Mouse (Mus musculus) erythroblast, embryonic 14.5 days (primary cell): ENCODE data around the gene Zcwpw1. TPM values are rescaled to one million over a fixed set of nuclear protein-coding genes. Genes with fewer than 3 reads are reported as not detected.

Source experiments
- H3K27me3 ChIP-seq: 2 replicates; pipeline ENCODE4 v1.6.1; 2012; ENCODE audit warnings: inconsistent platforms; ENCODE audit not compliant: control insufficient read depth
- H3K36me3 ChIP-seq: 2 replicates; pipeline ENCODE4 v1.6.1; 2012; ENCODE audit warnings: mild to moderate bottlenecking, inconsistent platforms; ENCODE audit not compliant: control insufficient read depth
- H3K4me1 ChIP-seq: 2 replicates; pipeline ENCODE4 v1.6.1; 2012; ENCODE audit warnings: inconsistent platforms; ENCODE audit not compliant: control insufficient read depth
- H3K4me3 ChIP-seq: replicated peaks from 2 replicates; pipeline ENCODE3; 2012; ENCODE audit warnings: moderate library complexity, mild to moderate bottlenecking, inconsistent platforms
- H3K9me3 ChIP-seq: 2 replicates; pipeline ENCODE4 v1.6.1; 2012; ENCODE audit warnings: low read length, inconsistent platforms, mixed read lengths; ENCODE audit not compliant: control insufficient read depth
- GATA1 ChIP-seq: IDR thresholded peaks from 2 replicates; pipeline ENCODE4 v1.6.1; 2012; ENCODE audit warnings: low read length, inconsistent platforms, mixed read lengths
- TAL1 ChIP-seq: IDR thresholded peaks from 3 replicates; pipeline ENCODE4 v1.6.1; 2012; ENCODE audit warnings: low read length, inconsistent platforms, mixed read lengths
- polyA plus RNA-seq: library from polyadenylated mRNA; stranded (reverse); fragments of >175 nt; gene quantifications from 2 replicates; pipeline ENCODE4 v1.2.3, GENCODE M21; 2012

Zcwpw1 gene
- polyA plus RNA-seq, 1 experiment = 0.05 TPM

DNA sequence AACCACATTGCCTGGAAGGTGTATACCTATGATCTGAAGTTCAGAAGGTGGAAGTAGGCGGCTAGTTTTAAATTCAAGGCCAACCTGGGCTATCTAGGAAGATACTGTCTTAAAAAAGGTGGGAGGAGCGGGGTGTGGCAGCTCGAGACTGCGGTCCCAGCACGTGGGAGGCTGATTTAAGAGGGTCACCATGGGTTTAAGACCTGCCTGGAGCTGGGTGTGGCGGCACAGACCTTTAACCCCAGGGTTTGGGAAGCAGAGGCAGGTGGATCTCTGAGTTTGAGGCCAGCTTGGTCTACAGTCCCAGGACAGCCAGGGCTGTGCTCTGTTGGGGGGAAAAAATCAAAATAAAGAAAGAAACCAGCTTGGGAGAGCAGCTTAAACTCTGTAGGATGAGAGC is 35.6 kb upstream of the Zcwpw1 start:
- no peak for TF ChIP-seq GATA1
- TF ChIP-seq TAL1 = no peak
- H3K9me3 ChIP-seq = no peaks in the 10 kb centered on the region
- no peak overlapping the region for H3K4me3 ChIP-seq
- H3K36me3 ChIP-seq = peaks cover 89% of the 10 kb centered on the region
- peaks cover 64% of the 10 kb centered on the region for H3K4me1 ChIP-seq
- no peaks in the 10 kb centered on the region for H3K27me3 ChIP-seq

DNA sequence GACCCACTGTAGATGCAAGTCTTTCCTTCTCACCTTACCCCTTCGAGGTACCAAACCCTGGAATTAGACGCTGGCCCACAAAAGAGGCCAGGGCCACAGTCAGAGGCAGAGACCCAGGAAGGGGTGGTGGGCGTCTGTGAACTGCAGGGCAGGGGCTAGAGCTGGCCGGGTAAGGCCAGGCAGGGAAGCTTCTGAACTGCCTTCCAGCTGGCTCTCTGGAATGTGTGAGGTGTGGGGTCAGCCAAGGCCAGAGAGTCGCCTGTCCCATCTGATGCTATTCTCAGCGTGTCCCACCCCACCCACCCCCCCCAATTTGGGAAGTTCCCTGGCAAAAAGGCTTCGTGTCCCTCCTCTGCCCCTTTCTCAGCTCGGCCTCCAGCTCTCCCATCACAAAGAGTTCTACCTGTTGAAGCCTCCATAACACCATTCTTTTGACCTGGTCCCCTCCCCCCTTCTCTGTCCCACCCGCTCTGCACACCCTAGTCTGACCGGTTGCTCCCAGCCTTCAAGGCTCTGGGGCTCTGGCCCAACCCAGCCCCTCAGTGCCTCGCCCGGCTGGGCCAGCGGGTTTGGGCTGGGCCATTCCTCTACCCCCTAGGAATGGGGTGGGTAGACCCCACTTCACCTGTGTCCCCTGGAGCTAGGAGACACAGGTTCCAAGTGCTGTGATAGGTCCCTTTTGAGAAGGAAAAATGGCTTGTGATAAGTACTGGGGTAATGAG is 34.3 kb upstream of the Zcwpw1 start:
- Histone ChIP-seq H3K9me3 (no peaks in the 10 kb centered on the region), H3K4me1 (peaks cover 62% of the 10 kb centered on the region), H3K4me3 (no peak overlapping the region), H3K36me3 (peaks cover 93% of the 10 kb centered on the region), H3K27me3 (no peaks in the 10 kb centered on the region)
- TF ChIP-seq TAL1 (no peak), GATA1 (no peak)

DNA sequence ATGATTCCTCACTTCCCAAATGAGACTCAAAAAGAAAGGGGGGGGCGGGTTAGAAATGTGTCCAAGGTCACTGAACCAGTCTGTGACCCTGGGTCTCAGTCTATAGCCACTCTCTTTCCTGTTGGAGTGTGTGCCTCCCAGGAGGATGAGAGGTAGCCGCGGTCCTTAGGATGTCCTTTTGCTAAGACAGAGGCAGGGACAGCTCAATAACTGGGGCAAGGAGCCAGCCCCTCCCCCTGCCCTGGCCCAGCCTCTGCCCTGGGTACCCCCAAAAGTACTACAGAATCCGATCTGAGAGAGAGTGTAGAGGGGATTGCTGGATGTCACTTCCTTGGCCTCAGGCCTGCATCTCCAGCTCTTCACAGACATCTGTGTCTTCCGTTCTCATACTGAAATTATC is 32.2 kb upstream of the Zcwpw1 start:
- Histone ChIP-seq H3K4me1 (peaks cover 60% of the 10 kb centered on the region), H3K27me3 (no peaks in the 10 kb centered on the region), H3K9me3 (no peaks in the 10 kb centered on the region), H3K4me3 (no peak overlapping the region), H3K36me3 (peaks cover 96% of the 10 kb centered on the region)
- TF ChIP-seq GATA1 (no peak), TAL1 (no peak)

DNA sequence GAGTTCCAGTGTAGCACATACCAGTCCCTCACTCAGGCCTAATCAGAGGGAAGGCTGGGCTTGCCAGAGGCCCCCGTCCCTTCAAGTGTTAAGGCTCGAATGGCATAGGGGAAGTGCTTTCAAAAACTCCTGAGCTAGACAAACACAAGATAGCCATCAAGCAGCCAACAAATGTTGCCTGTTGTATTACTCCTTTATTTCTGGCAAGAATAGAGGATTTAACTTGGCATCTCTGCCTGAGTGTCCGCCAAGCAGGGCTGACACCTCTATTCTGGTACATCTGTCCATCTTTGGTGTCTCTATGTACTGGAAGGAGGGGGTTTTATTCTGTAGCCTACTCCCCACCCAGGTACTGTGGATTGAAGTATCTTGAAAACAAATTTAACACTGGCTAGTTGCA is 31.5 kb upstream of the Zcwpw1 start:
- Histone ChIP-seq H3K27me3 (no peaks in the 10 kb centered on the region), H3K36me3 (peaks cover 91% of the 10 kb centered on the region), H3K4me3 (no peak overlapping the region), H3K9me3 (no peaks in the 10 kb centered on the region), H3K4me1 (peaks cover 57% of the 10 kb centered on the region)
- TF ChIP-seq TAL1 (no peak), GATA1 (no peak)

DNA sequence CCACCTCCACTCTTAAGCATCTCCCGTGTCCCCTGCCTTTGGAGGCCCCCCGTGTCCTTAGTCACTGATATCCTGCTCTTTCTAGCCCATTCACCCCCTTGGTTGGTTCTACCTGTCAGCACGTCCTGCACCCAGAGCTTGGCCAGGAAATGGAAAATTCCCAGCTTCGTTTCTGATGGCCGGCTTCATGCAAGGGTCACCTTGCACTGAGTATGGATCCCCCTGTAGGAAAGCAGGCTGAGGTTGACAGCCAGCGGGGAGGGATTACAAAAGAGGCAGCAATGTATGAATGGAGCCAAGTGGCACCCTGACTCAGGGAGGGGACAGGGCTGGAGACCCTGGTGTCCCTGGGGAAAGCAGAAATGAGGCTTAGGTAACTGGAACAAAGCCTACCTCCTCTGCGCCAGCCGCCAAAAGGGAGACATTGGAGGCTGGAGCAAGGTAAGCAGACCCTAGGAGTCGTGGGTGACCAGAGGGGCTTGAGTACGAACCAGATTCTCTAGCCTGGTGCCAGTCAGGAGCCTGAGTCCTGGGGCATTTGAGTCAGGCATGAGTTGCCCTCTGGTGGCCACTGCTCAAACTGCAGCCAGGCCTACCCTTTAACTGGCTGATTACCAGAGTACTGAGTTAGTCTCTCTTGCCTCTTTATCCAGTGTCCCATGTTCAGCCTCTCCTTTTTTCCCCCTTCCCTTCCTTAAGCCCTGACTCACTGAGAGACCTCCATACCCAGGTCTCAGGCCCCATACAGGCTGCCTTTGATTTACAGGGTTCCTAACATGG is 30.5 kb upstream of the Zcwpw1 start:
- H3K4me3 ChIP-seq = no peak overlapping the region
- H3K27me3 ChIP-seq = no peaks in the 10 kb centered on the region
- peaks cover 81% of the 10 kb centered on the region for H3K36me3 ChIP-seq
- no peaks in the 10 kb centered on the region for H3K9me3 ChIP-seq
- TF ChIP-seq TAL1 (no peak), GATA1 (no peak)
- H3K4me1 ChIP-seq = peaks cover 49% of the 10 kb centered on the region

DNA sequence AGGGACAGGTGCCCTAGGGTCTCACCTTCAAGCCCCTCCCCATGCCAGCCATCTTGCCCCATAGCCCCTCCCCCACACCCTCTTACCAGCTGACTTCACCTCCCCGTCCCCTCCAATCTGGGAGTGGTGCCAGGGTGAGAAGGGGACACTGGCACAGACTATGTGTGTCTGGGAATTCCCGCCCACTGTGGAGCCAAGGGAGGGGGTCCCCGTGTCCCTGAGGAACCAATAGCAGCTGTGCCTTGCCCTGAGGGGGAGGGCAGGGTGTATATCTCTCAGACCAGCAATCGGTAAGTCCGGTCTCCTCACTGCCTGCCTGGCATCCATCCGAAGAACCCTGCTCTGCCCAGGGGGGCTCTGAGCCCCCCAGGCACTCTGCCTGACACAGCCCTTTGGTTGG is 29.7 kb upstream of the Zcwpw1 start:
- Histone ChIP-seq H3K4me3 (no peak overlapping the region), H3K27me3 (no peaks in the 10 kb centered on the region), H3K36me3 (peaks cover 73% of the 10 kb centered on the region), H3K9me3 (no peaks in the 10 kb centered on the region), H3K4me1 (peaks cover 49% of the 10 kb centered on the region)
- TF ChIP-seq GATA1 (no peak), TAL1 (no peak)

DNA sequence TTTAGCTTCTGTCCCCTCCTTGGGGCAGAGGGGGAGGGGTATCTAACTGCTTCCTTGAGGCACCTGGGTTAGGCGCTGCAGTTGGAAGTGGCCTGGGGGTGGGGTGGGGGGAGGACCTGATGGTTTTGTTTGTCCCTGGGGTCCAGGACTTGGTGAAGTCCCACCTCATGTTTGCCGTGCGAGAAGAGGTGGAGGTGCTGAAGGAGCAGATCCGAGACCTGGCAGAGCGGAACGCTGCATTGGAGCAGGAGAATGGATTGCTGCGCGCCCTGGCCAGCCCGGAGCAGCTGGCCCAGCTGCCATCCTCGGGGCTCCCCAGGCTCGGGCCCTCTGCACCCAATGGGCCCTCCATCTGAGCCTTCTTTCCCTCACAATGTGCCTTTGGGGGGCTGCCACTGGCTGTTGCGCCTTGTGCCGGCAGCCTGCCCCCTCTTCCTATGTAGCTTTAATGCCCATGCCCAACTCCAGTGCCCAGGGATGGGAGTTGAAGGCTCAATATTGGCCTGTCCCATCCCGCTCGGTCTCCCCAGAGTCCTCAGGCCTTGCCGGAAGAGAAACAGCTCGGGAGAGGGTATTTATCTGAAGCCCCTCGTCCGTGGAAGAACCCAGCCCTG is 28.6 kb upstream of the Zcwpw1 start:
- Histone ChIP-seq H3K4me3 (no peak overlapping the region), H3K9me3 (no peaks in the 10 kb centered on the region), H3K36me3 (peaks cover 62% of the 10 kb centered on the region), H3K4me1 (peaks cover 41% of the 10 kb centered on the region), H3K27me3 (no peaks in the 10 kb centered on the region)
- TF ChIP-seq GATA1 (no peak), TAL1 (no peak)

DNA sequence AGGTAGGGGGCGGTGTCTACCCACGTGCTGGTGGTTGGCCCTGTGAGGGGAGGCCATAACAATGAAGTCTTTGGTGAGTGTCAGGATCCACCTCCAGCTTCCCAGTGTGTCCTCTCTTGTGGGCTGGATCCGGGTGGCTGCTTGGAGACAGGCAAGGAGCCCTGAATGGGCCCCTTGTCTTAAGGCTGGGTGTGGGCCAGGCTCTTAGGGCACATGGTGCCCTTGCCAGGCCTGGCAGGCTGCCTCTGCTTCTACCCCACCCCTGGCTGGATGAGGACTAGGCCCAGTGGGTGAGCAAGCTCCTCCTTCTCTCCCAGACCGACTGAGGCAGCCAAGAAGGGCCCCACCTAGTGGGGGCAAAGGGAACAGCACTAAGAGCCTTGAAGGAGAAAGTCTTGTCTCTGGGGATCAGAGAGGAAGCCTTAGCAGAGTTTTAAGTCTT is 27.6 kb upstream of the Zcwpw1 start:
- H3K36me3 ChIP-seq = peaks cover 55% of the 10 kb centered on the region
- TF ChIP-seq GATA1 = no peak
- TF ChIP-seq TAL1 = no peak

DNA sequence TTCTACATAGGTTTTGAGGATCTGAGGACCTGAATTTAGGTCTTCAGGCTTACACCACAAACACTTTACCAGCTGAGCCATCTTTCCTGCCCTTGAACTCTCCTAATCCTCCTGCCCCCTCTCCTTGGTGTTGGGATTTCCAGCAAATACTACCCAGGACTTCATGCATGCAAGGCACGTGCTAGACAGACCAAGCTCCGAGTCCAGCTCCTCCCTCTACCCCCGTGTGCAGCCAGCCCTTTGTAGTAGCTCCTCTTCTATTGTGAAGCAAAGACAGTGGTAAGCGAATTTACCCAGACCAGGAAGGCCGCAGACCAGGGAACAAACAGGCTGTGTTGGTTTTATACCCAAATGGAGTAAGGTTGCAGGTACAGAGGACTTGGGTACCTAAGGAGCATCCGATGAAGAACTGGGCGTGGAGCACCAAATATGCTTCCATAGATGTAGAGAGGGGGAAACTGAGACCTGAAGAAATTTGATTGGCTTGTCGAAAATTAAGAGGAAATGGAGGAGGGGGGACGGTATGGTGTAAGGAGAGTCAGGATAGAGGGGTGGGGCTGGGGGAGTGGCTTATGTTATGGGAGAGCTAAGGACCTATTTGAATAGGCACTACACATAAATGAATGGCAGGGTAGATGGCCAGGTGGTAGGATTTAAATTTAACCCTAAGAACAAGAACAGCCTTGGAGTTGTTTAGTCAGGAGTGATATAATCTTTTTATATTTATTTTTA is 22.8 kb upstream of the Zcwpw1 start:
- H3K4me3 ChIP-seq = no peak overlapping the region
- peaks cover 7% of the 10 kb centered on the region for H3K4me1 ChIP-seq
- H3K36me3 ChIP-seq = peaks cover 7% of the 10 kb centered on the region
- H3K9me3 ChIP-seq = peaks cover 3% of the 10 kb centered on the region
- TF ChIP-seq TAL1 = no peak
- TF ChIP-seq GATA1 = no peak
- no peaks in the 10 kb centered on the region for H3K27me3 ChIP-seq

More for the DNA sequence above, 27.6 kb upstream of the Zcwpw1 start:
- Histone ChIP-seq H3K4me1 (peaks cover 37% of the 10 kb centered on the region), H3K4me3 (no peak overlapping the region), H3K27me3 (no peaks in the 10 kb centered on the region), H3K9me3 (no peaks in the 10 kb centered on the region)
